Mouse (Mus musculus): ENCODE data around the gene Tmem104. TPM values are rescaled to one million over a fixed set of nuclear protein-coding genes. Genes with fewer than 3 reads are reported as not detected.
A peak's percentile ranks its signal among the peaks of the same experiment; 100 is the strongest.

Gene Tmem104
- polyA plus RNA-seq, 1 experiment from 2014 or later, result 10.3 TPM

GRCm38 (mm10) chr11:115236570-115236969 lies 49.3 kb downstream of the Tmem104 start:
- Histone ChIP-seq H3K9ac (ENCODE audit: low read depth, low read length) (no peak overlapping the region), H3K4me3 (ENCODE audit: low read length) (no peak overlapping the region), H3K27me3 (ENCODE audit: control insufficient read depth, insufficient read depth, low read length) (peaks cover 18% of the 10 kb centered on the region; the same call in 1 of the 2 replicates), H3K4me1 (ENCODE audit: control insufficient read depth, insufficient read depth, low read length) (peaks cover 33% of the 10 kb centered on the region), H3K36me3 (ENCODE audit: control insufficient read depth, insufficient read depth, low read length) (no peaks in the 10 kb centered on the region), H3K4me2 (replicated peaks; ENCODE audit: low read depth, low read length) (no peak overlapping the region; the same call in 1 of the 2 replicates), H3K9me3 (ENCODE audit: control insufficient read depth, low read length) (no peaks in the 10 kb centered on the region), H3K27ac (ENCODE audit: low read depth, low read length) (no peak overlapping the region)
- WGBS, result 9% methylated on average over 5 of the region's 5 CpGs
- ATAC-seq (ENCODE audit: low FRiP score, low TSS enrichment), result peak; percentile 7; the same call in 1 of the 2 replicates

GRCm38 (mm10) chr11:115241402-115241801 lies 54.1 kb downstream of the Tmem104 start:
- peaks cover 32% of the 10 kb centered on the region for H3K4me1 ChIP-seq (ENCODE audit: control insufficient read depth, insufficient read depth, low read length)

GRCm38 (mm10) chr11:115242746-115243145 lies 55.5 kb downstream of the Tmem104 start:
- no peak overlapping the region for H3K4me3 ChIP-seq (ENCODE audit: low read length)
- no peak overlapping the region for H3K4me2 ChIP-seq (replicated peaks; ENCODE audit: low read depth, low read length)
- ATAC-seq (ENCODE audit: low FRiP score, low TSS enrichment), result no peak
- WGBS, result 80% methylated on average over 3 of the region's 3 CpGs
- peaks cover 3% of the 10 kb centered on the region for H3K36me3 ChIP-seq (ENCODE audit: control insufficient read depth, insufficient read depth, low read length)
- no peak overlapping the region for H3K9ac ChIP-seq (ENCODE audit: low read depth, low read length)
- no peak overlapping the region for H3K27ac ChIP-seq (ENCODE audit: low read depth, low read length)
- no peaks in the 10 kb centered on the region for H3K9me3 ChIP-seq (ENCODE audit: control insufficient read depth, low read length)
- H3K4me1 ChIP-seq (ENCODE audit: control insufficient read depth, insufficient read depth, low read length), result peaks cover 27% of the 10 kb centered on the region
- peaks cover 16% of the 10 kb centered on the region; the same call in 1 of the 2 replicates for H3K27me3 ChIP-seq (ENCODE audit: control insufficient read depth, insufficient read depth, low read length)

More at GRCm38 (mm10) chr11:115241402-115241801, 54.1 kb downstream of the Tmem104 start:
- Histone ChIP-seq H3K36me3 (ENCODE audit: control insufficient read depth, insufficient read depth, low read length) (peaks cover 3% of the 10 kb centered on the region), H3K9me3 (ENCODE audit: control insufficient read depth, low read length) (no peaks in the 10 kb centered on the region), H3K4me3 (ENCODE audit: low read length) (no peak overlapping the region), H3K27me3 (ENCODE audit: control insufficient read depth, insufficient read depth, low read length) (peaks cover 7% of the 10 kb centered on the region; the same call in 1 of the 2 replicates), H3K4me2 (replicated peaks; ENCODE audit: low read depth, low read length) (no peak overlapping the region), H3K27ac (ENCODE audit: low read depth, low read length) (no peak overlapping the region), H3K9ac (ENCODE audit: low read depth, low read length) (no peak overlapping the region)
- WGBS, result 53% methylated on average over 11 of the region's 11 CpGs
- no peak for ATAC-seq (ENCODE audit: low FRiP score, low TSS enrichment)

- Histone ChIP-seq H3K4me1 (ENCODE audit: control insufficient read depth, insufficient read depth, low read length) (peaks cover 21% of the 10 kb centered on the region), H3K9ac (ENCODE audit: low read depth, low read length) (no peak overlapping the region), H3K27ac (ENCODE audit: low read depth, low read length) (no peak overlapping the region), H3K27me3 (ENCODE audit: control insufficient read depth, insufficient read depth, low read length) (peaks cover 27% of the 10 kb centered on the region), H3K4me2 (replicated peaks; ENCODE audit: low read depth, low read length) (no peak overlapping the region), H3K9me3 (ENCODE audit: control insufficient read depth, low read length) (no peaks in the 10 kb centered on the region), H3K4me3 (ENCODE audit: low read length) (no peak overlapping the region), H3K36me3 (ENCODE audit: control insufficient read depth, insufficient read depth, low read length) (peaks cover 3% of the 10 kb centered on the region)
- ATAC-seq (ENCODE audit: low FRiP score, low TSS enrichment), result no peak
- 90% methylated on average over 12 of the region's 12 CpGs for WGBS
Observed at GRCm38 (mm10) chr11:115243783-115244182, 56.5 kb downstream of the Tmem104 start.

GRCm38 (mm10) chr11:115244840-115245239 lies 57.6 kb downstream of the Tmem104 start:
- Histone ChIP-seq H3K4me2 (replicated peaks; ENCODE audit: low read depth, low read length) (no peak overlapping the region), H3K4me1 (ENCODE audit: control insufficient read depth, insufficient read depth, low read length) (peaks cover 24% of the 10 kb centered on the region), H3K9me3 (ENCODE audit: control insufficient read depth, low read length) (no peaks in the 10 kb centered on the region), H3K36me3 (ENCODE audit: control insufficient read depth, insufficient read depth, low read length) (peaks cover 3% of the 10 kb centered on the region), H3K27me3 (ENCODE audit: control insufficient read depth, insufficient read depth, low read length) (peaks cover 37% of the 10 kb centered on the region), H3K4me3 (ENCODE audit: low read length) (no peak overlapping the region), H3K27ac (ENCODE audit: low read depth, low read length) (no peak overlapping the region), H3K9ac (ENCODE audit: low read depth, low read length) (no peak overlapping the region)
- WGBS, result 71% methylated on average over 8 of the region's 8 CpGs
- ATAC-seq (ENCODE audit: low FRiP score, low TSS enrichment), result no peak

- peaks cover 21% of the 10 kb centered on the region; the same call in 1 of the 2 replicates for H3K4me1 ChIP-seq (ENCODE audit: control insufficient read depth, insufficient read depth, low read length)
- WGBS, result 60% methylated on average over 8 of the region's 8 CpGs
- no peak overlapping the region for H3K4me3 ChIP-seq (ENCODE audit: low read length)
- ATAC-seq (ENCODE audit: low FRiP score, low TSS enrichment), result no peak
- H3K4me2 ChIP-seq (replicated peaks; ENCODE audit: low read depth, low read length), result no peak overlapping the region
- no peak overlapping the region for H3K9ac ChIP-seq (ENCODE audit: low read depth, low read length)
- peaks cover 3% of the 10 kb centered on the region for H3K36me3 ChIP-seq (ENCODE audit: control insufficient read depth, insufficient read depth, low read length)
- peaks cover 52% of the 10 kb centered on the region for H3K27me3 ChIP-seq (ENCODE audit: control insufficient read depth, insufficient read depth, low read length)
- H3K27ac ChIP-seq (ENCODE audit: low read depth, low read length), result no peak overlapping the region
- no peaks in the 10 kb centered on the region for H3K9me3 ChIP-seq (ENCODE audit: control insufficient read depth, low read length)
Observed at GRCm38 (mm10) chr11:115246386-115246785, 59.1 kb downstream of the Tmem104 start.

- no peak overlapping the region for H3K9ac ChIP-seq (ENCODE audit: low read depth, low read length)
- H3K27ac ChIP-seq (ENCODE audit: low read depth, low read length), result no peak overlapping the region
- H3K36me3 ChIP-seq (ENCODE audit: control insufficient read depth, insufficient read depth, low read length), result peaks cover 3% of the 10 kb centered on the region
- H3K4me3 ChIP-seq (ENCODE audit: low read length), result no peak overlapping the region
- H3K9me3 ChIP-seq (ENCODE audit: control insufficient read depth, low read length), result no peaks in the 10 kb centered on the region
- peaks cover 59% of the 10 kb centered on the region for H3K27me3 ChIP-seq (ENCODE audit: control insufficient read depth, insufficient read depth, low read length)
- peaks cover 21% of the 10 kb centered on the region; the same call in 1 of the 2 replicates for H3K4me1 ChIP-seq (ENCODE audit: control insufficient read depth, insufficient read depth, low read length)
- WGBS, result 6% methylated on average over 3 of the region's 3 CpGs
- no peak for ATAC-seq (ENCODE audit: low FRiP score, low TSS enrichment)
- H3K4me2 ChIP-seq (replicated peaks; ENCODE audit: low read depth, low read length), result no peak overlapping the region
Observed at GRCm38 (mm10) chr11:115247240-115247639, 60.0 kb downstream of the Tmem104 start.

GRCm38 (mm10) chr11:115247945-115248344 lies 60.7 kb downstream of the Tmem104 start:
- H3K27ac ChIP-seq (ENCODE audit: low read depth, low read length), result no peak overlapping the region
- H3K27me3 ChIP-seq (ENCODE audit: control insufficient read depth, insufficient read depth, low read length), result peaks cover 63% of the 10 kb centered on the region
- H3K9ac ChIP-seq (ENCODE audit: low read depth, low read length), result no peak overlapping the region
- H3K9me3 ChIP-seq (ENCODE audit: control insufficient read depth, low read length), result no peaks in the 10 kb centered on the region
- 69% methylated on average over 6 of the region's 6 CpGs for WGBS
- H3K4me1 ChIP-seq (ENCODE audit: control insufficient read depth, insufficient read depth, low read length), result peaks cover 21% of the 10 kb centered on the region; the same call in 1 of the 2 replicates
- ATAC-seq (ENCODE audit: low FRiP score, low TSS enrichment), result no peak
- H3K4me2 ChIP-seq (replicated peaks; ENCODE audit: low read depth, low read length), result no peak overlapping the region
- H3K4me3 ChIP-seq (ENCODE audit: low read length), result no peak overlapping the region
- peaks cover 3% of the 10 kb centered on the region for H3K36me3 ChIP-seq (ENCODE audit: control insufficient read depth, insufficient read depth, low read length)

GRCm38 (mm10) chr11:115249721-115250404 lies 62.6 kb downstream of the Tmem104 start:
- ATAC-seq (ENCODE audit: low FRiP score, low TSS enrichment), result no peak
- H3K4me2 ChIP-seq (replicated peaks; ENCODE audit: low read depth, low read length), result peak overlapping the region; percentile 65
- 3% methylated on average over 63 of the region's 63 CpGs for WGBS
- H3K4me1 ChIP-seq (ENCODE audit: control insufficient read depth, insufficient read depth, low read length), result peaks cover 16% of the 10 kb centered on the region; the same call in 1 of the 2 replicates
- H3K27ac ChIP-seq (ENCODE audit: low read depth, low read length), result no peak overlapping the region
- H3K4me3 ChIP-seq (ENCODE audit: low read length), result peak overlapping the region; percentile 42
- H3K36me3 ChIP-seq (ENCODE audit: control insufficient read depth, insufficient read depth, low read length), result no peaks in the 10 kb centered on the region; the same call in 1 of the 2 replicates
- H3K9ac ChIP-seq (ENCODE audit: low read depth, low read length), result no peak overlapping the region
- H3K9me3 ChIP-seq (ENCODE audit: control insufficient read depth, low read length), result no peaks in the 10 kb centered on the region
- H3K27me3 ChIP-seq (ENCODE audit: control insufficient read depth, insufficient read depth, low read length), result peaks cover 70% of the 10 kb centered on the region
